Mouse (Mus musculus): Measurements from ENCODE around the gene Robo4.

The Robo4 gene

GRCm38 (mm10) chr9:37400585-37400984, 1.1 kb upstream of the Robo4 start:
- in situ Hi-C loops (cut with MboI, MseI) = loop anchor here (25.0 kb wide), 1 partner anchor 537 kb away; no protein-coding TSS in a partner anchor

GRCm38 (mm10) chr9:37402501-37402900, 804 bp downstream of the Robo4 start:
- in situ Hi-C loops (cut with MboI, MseI) = loop anchor here (25.0 kb wide), 1 partner anchor 535 kb away; no protein-coding TSS in a partner anchor

- in situ Hi-C loops (cut with MboI, MseI) = loop anchor here (25.0 kb wide), 1 partner anchor 534 kb away; no protein-coding TSS in a partner anchor
Measured at GRCm38 (mm10) chr9:37403011-37403410, 1.3 kb downstream of the Robo4 start.

DNA sequence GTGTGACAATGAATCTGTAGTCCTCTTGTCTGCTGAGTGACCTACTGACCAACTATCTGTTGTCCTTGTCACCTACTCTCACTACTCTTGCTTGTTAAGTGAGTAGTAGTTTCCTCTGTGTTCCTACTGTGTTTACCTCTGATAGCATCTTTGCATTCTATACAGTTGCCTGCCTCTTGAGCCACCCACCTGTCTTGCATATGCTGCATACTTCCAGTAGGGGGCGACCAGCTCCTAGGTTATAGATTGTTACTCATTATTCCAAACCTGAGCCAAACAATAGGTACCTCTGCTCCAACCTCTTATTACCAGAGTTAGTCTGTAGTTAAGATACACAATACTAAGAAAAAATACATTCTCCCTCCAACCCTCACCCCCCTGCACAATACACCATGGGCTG, 4.7 kb downstream of the Robo4 start:
- in situ Hi-C loops (cut with MboI, MseI) = loop anchor here (25.0 kb wide), 1 partner anchor 531 kb away; no protein-coding TSS in a partner anchor

DNA sequence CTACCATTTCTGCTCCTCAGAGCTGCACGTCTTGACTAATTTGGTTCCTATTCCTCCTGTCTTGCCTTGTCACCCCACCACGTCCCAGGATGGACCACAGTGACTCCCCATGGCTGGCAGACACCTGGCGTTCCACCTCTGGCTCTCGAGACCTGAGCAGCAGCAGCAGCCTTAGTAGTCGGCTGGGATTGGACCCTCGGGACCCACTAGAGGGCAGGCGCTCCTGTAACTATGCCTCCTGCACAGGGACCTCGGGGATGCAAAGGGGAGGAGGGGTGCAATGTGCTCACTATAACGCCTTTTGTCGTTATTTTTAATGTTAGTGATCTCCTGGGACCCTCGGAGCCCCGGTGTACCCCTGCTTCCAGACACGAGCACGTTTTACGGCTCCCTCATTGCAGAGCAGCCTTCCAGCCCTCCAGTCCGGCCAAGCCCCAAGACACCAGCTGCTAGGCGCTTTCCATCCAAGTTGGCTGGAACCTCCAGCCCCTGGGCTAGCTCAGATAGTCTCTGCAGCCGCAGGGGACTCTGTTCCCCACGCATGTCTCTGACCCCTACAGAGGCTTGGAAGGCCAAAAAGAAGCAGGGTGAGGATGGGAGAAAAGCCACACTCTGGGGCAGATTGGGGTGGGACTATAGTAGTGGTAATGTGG, 6.3 kb downstream of the Robo4 start:
- in situ Hi-C loops (cut with MboI, MseI) = loop anchor here (25.0 kb wide), 1 partner anchor 529 kb away; no protein-coding TSS in a partner anchor

DNA sequence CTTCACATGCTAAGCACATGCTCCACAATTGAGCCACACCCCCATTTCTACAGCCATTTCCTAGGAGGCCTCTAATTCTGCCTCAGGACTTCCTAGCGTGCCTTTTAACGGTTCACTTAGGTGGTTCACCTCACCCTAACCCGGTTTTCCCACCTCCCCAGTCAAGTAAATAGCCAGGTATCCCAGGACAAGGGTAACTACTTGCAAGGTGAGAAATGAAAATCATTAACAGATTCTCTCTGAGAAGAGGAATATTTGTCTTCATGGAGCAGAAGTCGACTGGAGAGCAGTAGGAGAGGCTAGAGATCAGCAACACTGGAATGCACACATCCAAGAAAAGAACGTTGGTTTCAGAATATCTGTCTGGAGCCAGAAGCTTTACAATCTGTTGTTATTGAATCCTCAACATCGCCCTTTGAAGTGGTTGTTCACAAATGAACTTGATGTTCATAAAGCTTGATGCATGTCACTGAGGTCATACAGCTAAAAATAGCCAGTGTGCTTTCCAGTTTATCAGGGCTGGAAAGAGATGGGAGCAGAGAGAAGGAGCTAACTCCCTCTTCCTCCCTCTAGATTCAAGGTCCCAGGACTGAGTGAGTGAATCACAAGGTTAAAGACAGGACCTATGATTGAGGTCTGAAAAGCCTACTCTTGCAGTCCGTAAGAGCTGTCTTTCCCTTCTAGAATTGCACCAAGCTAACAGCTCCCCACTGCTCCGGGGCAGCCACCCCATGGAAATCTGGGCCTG, 8.2 kb downstream of the Robo4 start:
- in situ Hi-C loops (cut with MboI, MseI) = loop anchor here (25.0 kb wide), 1 partner anchor 527 kb away; no protein-coding TSS in a partner anchor

- in situ Hi-C loops (cut with MboI, MseI) = loop anchor here (25.0 kb wide), 1 partner anchor 524 kb away; no protein-coding TSS in a partner anchor
Measured at GRCm38 (mm10) chr9:37412989-37413388, 11.3 kb downstream of the Robo4 start.

DNA sequence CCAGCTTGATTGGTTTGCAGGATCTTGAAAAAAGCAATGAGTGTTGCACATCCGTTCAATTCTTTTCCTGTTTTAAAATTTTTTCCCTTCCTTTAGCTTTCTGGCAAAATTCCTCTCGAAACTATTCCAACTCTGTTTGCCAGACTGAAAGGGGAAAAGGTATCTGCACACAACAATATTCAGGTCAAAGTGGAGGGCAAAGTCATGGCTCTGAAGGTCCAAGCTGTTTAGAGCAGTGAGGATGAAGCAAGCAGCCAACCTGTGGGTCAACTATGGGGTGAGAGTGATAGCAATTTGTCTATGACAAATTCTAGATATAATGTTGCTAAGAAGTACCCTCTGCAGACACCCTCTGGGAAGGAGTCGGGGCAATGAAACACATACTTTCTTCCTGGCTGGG, 13.0 kb downstream of the Robo4 start:
- in situ Hi-C loops (cut with MboI, MseI) = loop anchor here (25.0 kb wide), 1 partner anchor 523 kb away; no protein-coding TSS in a partner anchor

DNA sequence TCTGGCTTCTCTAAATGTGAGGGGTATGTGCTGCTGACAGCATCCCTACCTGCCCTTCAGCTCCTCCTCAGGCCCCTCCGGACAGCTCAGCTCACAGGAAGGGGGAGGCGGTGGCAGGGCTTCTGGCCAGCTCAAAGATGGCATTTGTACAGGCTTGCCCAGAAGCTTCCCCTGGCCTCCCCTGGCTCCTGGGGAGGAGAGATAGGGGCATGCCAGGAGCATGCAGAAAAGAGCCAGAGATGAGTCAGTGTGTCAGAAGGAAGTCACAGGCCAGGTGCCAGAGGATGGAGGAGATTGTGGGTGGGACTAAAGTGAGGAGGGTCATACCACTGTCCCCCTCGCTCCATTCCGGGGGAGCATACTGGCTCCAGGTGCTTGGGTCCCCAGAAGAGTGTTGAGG, 17.1 kb downstream of the Robo4 start:
- in situ Hi-C loops (cut with MboI, MseI) = loop anchor here (25.0 kb wide), 1 partner anchor 519 kb away; no protein-coding TSS in a partner anchor

- in situ Hi-C loops (cut with MboI, MseI) = loop anchor here (25.0 kb wide), 1 partner anchor 517 kb away; no protein-coding TSS in a partner anchor
Measured at GRCm38 (mm10) chr9:37420676-37421075, 19.0 kb downstream of the Robo4 start.

- in situ Hi-C loops (cut with MboI, MseI) = loop anchor here (25.0 kb wide), 1 partner anchor 516 kb away; no protein-coding TSS in a partner anchor
Measured at GRCm38 (mm10) chr9:37421239-37421638, 19.5 kb downstream of the Robo4 start.

DNA sequence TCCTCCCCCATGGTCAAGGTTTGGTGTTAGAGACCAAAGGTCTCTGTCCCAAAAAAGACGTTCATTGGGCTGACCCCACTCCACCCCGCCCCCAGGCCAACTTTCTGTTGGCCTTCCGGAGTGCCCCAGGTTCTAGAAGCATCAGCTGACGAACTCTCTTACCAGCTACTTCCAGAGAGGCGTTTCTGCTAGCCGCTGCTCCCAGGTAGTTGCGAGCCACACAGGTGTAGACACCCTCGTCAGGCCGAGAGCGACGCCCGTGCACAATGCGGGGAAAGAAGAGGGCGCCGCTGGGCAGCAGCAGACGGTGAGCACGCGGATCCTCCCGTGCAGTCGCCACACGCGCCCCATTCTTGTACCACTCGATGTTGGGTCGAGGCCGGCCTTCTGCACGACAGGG, 27.6 kb downstream of the Robo4 start:
- in situ Hi-C loops (cut with MboI, MseI) = loop anchor here (5.0 kb wide), 1 partner anchor 193 kb away; no protein-coding TSS in a partner anchor

DNA sequence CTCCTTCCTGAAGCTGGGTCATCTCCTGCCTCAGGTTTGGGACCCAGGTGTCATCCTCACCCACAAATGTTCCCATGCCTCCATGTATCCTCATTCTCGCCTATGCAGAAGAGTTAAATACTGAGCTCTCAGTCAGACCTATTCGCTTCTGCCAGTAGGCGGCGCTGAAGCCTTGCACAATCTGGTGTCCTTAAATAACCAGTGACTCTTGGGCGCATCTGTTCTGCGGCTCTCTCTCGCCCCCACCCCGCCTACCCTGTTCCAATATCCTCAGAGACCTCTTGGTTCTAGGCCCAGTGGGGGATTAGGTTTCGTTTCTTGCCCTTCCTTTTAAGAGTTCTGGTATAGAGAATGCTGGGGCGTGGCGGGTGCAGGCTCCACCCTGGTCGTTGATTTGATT, 28.9 kb downstream of the Robo4 start:
- in situ Hi-C loops (cut with MboI, MseI) = no loop called here

- in situ Hi-C loops (cut with MboI, MseI) = no loop called here
Measured at GRCm38 (mm10) chr9:37432026-37432666, 30.4 kb downstream of the Robo4 start.

DNA sequence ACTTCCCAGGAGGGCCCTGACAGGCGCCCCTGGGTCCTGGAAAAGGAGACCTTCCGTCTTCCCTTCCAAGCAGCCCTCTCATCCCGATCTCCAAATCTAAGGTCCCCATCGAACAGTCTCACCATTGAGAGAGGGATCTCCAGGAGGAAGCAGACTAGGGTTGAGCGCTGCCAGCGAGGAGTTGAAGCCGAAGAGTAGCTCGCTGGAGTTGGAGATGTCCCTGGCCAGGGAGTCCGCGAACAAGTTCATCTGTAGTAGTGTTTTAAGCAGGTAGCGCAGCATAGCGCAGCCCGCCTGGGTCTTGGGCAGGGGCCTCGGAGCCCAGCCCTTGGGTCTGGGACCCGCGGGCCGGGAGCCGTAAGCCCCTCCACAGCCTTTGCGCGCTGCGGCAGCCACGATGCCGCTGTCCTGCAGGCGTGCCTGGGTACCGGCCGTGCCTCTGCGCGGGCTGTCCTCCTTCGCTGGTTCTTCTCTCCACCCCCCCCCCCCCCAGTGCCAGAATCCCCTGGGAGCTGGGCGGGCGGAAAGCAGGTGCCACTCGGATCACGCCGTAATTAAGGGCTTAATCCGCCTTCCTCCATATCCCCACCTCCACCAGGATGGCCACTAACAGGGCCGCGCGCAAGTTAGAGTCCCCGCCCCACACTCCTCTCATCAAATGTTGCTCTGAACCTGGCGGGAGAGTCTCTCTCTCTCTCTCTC, 31.2 kb downstream of the Robo4 start, which contains the start of gene Robo3:
TSS of gene Robo3 (minus strand) at position 527 of the 702 bp plus-strand sequence.
- in situ Hi-C loops (cut with MboI, MseI) = no loop called here

DNA sequence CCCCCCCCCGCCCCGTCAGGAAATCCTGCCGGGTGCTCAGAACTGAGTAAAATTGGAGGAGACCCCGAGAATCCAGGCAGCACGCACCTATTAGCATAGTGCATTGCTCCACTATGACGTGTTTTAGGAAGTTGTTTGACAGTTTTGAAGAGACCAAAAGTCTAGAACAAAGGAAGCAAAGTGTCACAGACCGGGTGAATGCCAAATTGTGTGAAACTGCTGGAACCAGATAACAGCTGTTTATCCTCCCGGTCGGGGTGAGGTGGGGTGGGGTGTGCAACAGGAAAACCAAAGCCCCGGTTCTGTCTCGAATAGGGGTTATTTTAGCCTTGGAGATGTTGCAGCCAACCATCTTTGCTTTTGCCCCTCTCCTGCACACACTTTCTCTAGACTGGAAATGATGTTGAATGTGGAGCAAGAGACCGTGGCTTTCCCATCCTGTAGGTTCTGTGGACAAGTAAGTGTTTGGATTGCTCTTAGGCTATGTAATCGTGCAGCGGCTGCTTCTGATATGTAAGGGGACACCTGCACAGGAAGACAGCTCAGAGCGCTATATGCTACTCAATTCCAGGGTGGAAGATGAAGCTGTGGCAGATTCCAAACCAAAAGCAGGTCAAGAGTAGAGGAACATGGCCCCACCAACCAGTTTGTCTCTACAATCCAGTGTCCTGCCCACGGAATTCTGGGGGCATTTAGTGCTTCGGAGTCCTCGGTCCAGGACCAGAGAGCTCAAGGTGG, 32.3 kb downstream of the Robo4 start:
- in situ Hi-C loops (cut with MboI, MseI) = no loop called here

DNA sequence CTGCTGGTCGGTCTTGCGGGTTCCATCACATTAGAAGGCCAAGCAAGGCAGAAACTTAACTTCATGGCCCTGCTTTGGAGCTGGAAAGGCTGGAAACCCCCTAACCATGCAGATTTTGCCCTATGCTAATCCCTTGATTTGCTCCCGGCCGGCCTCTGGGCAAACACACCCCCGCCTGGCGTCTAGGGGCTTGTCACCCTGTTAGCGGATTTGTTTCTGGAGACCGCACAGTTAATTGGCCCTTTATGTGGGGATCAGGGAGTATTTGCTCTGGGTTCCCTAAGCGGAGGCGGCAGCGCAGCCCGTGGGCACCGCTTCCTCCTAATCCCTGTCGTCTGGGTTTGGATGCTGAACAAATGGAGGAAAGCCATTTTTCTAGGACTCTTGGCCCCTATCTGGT, 33.2 kb downstream of the Robo4 start:
- in situ Hi-C loops (cut with MboI, MseI) = no loop called here

- in situ Hi-C loops (cut with MboI, MseI) = no loop called here
Measured at GRCm38 (mm10) chr9:37435616-37436015, 33.9 kb downstream of the Robo4 start.

DNA sequence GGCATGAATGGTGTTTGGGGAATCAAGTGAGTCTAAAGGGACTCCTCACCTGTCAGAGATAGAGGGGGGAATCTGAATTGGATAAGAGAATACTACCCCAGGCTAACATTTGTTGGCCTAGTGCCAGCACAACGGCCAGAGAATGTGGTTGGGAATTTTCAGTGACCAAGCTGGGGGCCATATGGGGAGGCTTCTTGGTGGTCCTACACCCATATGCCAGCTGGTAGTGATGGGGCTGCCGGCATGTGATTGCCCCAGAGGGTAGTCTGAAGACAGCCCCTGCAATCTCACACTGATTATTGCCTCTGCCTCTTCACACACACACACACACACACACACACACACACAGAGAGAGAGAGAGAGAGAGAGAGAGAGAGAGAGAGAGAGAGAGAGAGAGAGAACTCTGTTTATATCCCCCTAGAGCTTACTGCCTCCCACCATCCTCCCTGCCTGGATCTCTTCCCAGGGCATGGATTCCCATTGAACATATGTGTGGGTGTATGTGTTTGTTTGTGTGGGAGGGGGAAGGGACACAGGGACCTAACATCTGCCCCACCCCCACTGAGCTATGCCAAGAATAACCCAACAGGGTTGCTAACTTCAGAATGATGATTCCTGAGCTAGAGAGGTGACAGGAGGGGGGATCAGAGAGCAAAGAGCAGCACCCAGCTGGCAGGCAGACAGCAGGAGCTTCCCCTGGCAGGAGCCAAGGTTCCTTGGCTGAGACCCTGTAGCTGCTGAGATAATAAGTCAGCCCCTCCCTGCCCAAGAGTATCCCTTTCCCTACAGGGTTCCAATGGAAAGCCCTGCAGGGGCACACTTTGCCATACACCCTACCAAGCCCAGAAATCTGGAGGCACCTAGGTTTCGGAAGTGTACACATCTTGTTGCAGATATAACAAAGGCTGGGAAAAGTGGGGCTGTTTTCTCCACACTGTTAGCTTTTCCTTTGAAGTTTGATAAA, 36.4 kb downstream of the Robo4 start:
- in situ Hi-C loops (cut with MboI, MseI) = no loop called here

Data from regulatory T cell (primary cell).